ENCODE assay signal across 17 mouse cellular contexts in genomic region chr11:22913744-22914143, GRCm38 (mm10). TPM values are rescaled to one million over a fixed set of nuclear protein-coding genes. Genes with fewer than 3 reads are reported as not detected.
DNase-seq lines count a peak whose midpoint lies in the region; ATAC-seq and TF ChIP-seq lines count a peak whose summit lies in the region.
"Had no signal": no experiment of that assay in that cellular context is flagged by ENCODE, and none has a peak within 500 bp of the region (broad histone marks: within the 10 kb centered on the region; RNA-seq: fewer than 3 reads in every experiment).

No protein-coding gene starts in this region.

- WGBS in hindbrain, postnatal 0 days: 72% methylated on average over 4 of the region's 4 CpGs
- 89% methylated on average over 4 of the region's 4 CpGs for WGBS in hindbrain, embryonic 13.5 days
- WGBS in liver, adult 2 months: 75% methylated on average over 4 of the region's 4 CpGs
- WGBS in liver, postnatal 0 days (ENCODE audit: insufficient replicate concordance): 53% methylated on average over 4 of the region's 4 CpGs

- no peaks in the 10 kb centered on the region for H3K4me1 ChIP-seq in hindbrain, postnatal 0 days (ENCODE audit: insufficient read depth, low read length)
- no peaks in the 10 kb centered on the region for H3K4me1 ChIP-seq in hindbrain, embryonic 13.5 days (replicated peaks)
- H3K4me1 ChIP-seq in liver, adult 2 months (ENCODE audit: control insufficient read depth, insufficient read depth, low read length): peaks cover 6% of the 10 kb centered on the region; the same call in 1 of the 2 replicates
- H3K4me1 ChIP-seq in liver, postnatal 0 days (ENCODE audit: insufficient read depth): 0 out of 2 replicates have a peak, but pooled peaks cover 2% of the 10 kb centered on the region
- H3K4me1 ChIP-seq: embryonic facial prominence, embryonic 13.5 days; hindbrain, embryonic 15.5 days had no signal

- no peaks in the 10 kb centered on the region for H3K27me3 ChIP-seq in hindbrain, postnatal 0 days (ENCODE audit: insufficient read depth, low read length)
- H3K27me3 ChIP-seq in hindbrain, embryonic 13.5 days: no peaks in the 10 kb centered on the region
- no peaks in the 10 kb centered on the region for H3K27me3 ChIP-seq in liver, adult 2 months (ENCODE audit: control insufficient read depth, insufficient read depth, low read length)
- H3K27me3 ChIP-seq in liver, postnatal 0 days (ENCODE audit: insufficient read depth, low read length): no peaks in the 10 kb centered on the region
- H3K27me3 ChIP-seq: embryonic facial prominence, embryonic 13.5 days; heart, embryonic 12.5 days; hindbrain, embryonic 15.5 days had no signal

- no peak overlapping the region for H3K27ac ChIP-seq in hindbrain, postnatal 0 days
- no peak overlapping the region for H3K27ac ChIP-seq in hindbrain, embryonic 13.5 days
- peak overlapping the region; percentile 80 for H3K27ac ChIP-seq in liver, adult 2 months (replicated peaks; ENCODE audit: insufficient read depth, low read depth, low read length)
- no peak overlapping the region for H3K27ac ChIP-seq in liver, postnatal 0 days (ENCODE audit: low read depth)
- H3K27ac ChIP-seq: embryonic facial prominence, embryonic 13.5 days; hindbrain, embryonic 15.5 days had no signal

- H3K4me2 ChIP-seq in hindbrain, postnatal 0 days (ENCODE audit: low read depth, low read length): no peak overlapping the region
- H3K4me2 ChIP-seq in hindbrain, embryonic 13.5 days: no peak overlapping the region
- no peak overlapping the region for H3K4me2 ChIP-seq in liver, postnatal 0 days (ENCODE audit: low read depth, low read length)
- H3K4me2 ChIP-seq: embryonic facial prominence, embryonic 13.5 days; heart, embryonic 12.5 days; hindbrain, embryonic 15.5 days had no signal

- TF ChIP-seq EP300 in liver, postnatal 0 days (IDR thresholded peaks at IDR 0.05; ENCODE audit: low read depth): peak; percentile 75

- no peaks in the 10 kb centered on the region for H3K36me3 ChIP-seq in hindbrain, postnatal 0 days (ENCODE audit: insufficient read depth, low read length)
- no peaks in the 10 kb centered on the region for H3K36me3 ChIP-seq in hindbrain, embryonic 13.5 days
- H3K36me3 ChIP-seq in liver, adult 2 months (ENCODE audit: control insufficient read depth, insufficient read depth, low read length): no peaks in the 10 kb centered on the region
- H3K36me3 ChIP-seq in liver, postnatal 0 days (replicated peaks; ENCODE audit: insufficient read depth, low read length): no peaks in the 10 kb centered on the region
- H3K36me3 ChIP-seq: embryonic facial prominence, embryonic 13.5 days; hindbrain, embryonic 15.5 days had no signal

- TF ChIP-seq CTCF in hindbrain, postnatal 0 days (IDR thresholded peaks at IDR 0.05; ENCODE audit: low read depth): no peak
- no peak for TF ChIP-seq CTCF in brain, embryonic 14.5 days (IDR thresholded peaks at IDR 0.05; ENCODE audit: borderline replicate concordance, extremely low read depth, insufficient read depth, insufficient read length)
- TF ChIP-seq CTCF in liver, adult 2 months (IDR thresholded peaks at IDR 0.05; ENCODE audit: low read depth, low read length): no peak
- TF ChIP-seq CTCF in liver, postnatal 0 days (IDR thresholded peaks at IDR 0.05; ENCODE audit: low read depth): no peak

- no peak for TF ChIP-seq POLR2A in brain, embryonic 14.5 days (IDR thresholded peaks at IDR 0.05; ENCODE audit: borderline replicate concordance, extremely low read depth, insufficient read depth, insufficient read length, poor library complexity, severe bottlenecking)
- no peak for TF ChIP-seq POLR2A in liver, adult 2 months (IDR thresholded peaks at IDR 0.05; ENCODE audit: extremely low read depth, insufficient read depth, low read length)

- H3K9ac ChIP-seq in hindbrain, postnatal 0 days (replicated peaks; ENCODE audit: low read length): no peak overlapping the region
- H3K9ac ChIP-seq in hindbrain, embryonic 13.5 days: no peak overlapping the region
- H3K9ac ChIP-seq in liver, adult 2 months (ENCODE audit: low read depth, low read length): no peak overlapping the region
- H3K9ac ChIP-seq in liver, postnatal 0 days (replicated peaks): no peak overlapping the region
- H3K9ac ChIP-seq: embryonic facial prominence, embryonic 13.5 days; heart, embryonic 12.5 days; hindbrain, embryonic 15.5 days had no signal

- H3K9me3 ChIP-seq in hindbrain, postnatal 0 days (ENCODE audit: low read length): 0 out of 2 replicates have a peak, but pooled peaks cover 2% of the 10 kb centered on the region
- no peaks in the 10 kb centered on the region for H3K9me3 ChIP-seq in hindbrain, embryonic 13.5 days
- no peaks in the 10 kb centered on the region for H3K9me3 ChIP-seq in liver, postnatal 0 days (ENCODE audit: low read length)
- H3K9me3 ChIP-seq: embryonic facial prominence, embryonic 13.5 days; heart, embryonic 12.5 days; hindbrain, embryonic 15.5 days had no signal

- ATAC-seq in hindbrain, postnatal 0 days: no peak
- no peak for ATAC-seq in hindbrain, embryonic 13.5 days (ENCODE audit: low FRiP score)
- ATAC-seq in liver, postnatal 0 days: peak; percentile 84
- ATAC-seq in inflammation-experienced regulatory T-cells, adult 6 months: no peak
- ATAC-seq: forebrain, embryonic 16.5 days; intestine, postnatal 0 days had no signal

- H3K4me3 ChIP-seq in hindbrain, postnatal 0 days (ENCODE audit: low read length): no peak overlapping the region
- no peak overlapping the region for H3K4me3 ChIP-seq in hindbrain, embryonic 13.5 days
- H3K4me3 ChIP-seq in liver, adult 2 months (ENCODE audit: insufficient read depth, low read depth, low read length): no peak overlapping the region
- no peak overlapping the region for H3K4me3 ChIP-seq in liver, postnatal 0 days (ENCODE audit: low read depth, low read length)
- H3K4me3 ChIP-seq: embryonic facial prominence, embryonic 13.5 days; heart, embryonic 12.5 days; hindbrain, embryonic 15.5 days had no signal

- no peaks in the 10 kb centered on the region for H3K79me2 ChIP-seq in liver, adult 2 months (ENCODE audit: control insufficient read depth, insufficient read depth, low read length)

- DNase-seq in hindbrain, postnatal 0 days (ENCODE audit: low spot score): peak; percentile 34
- peak; percentile 8 for DNase-seq in brain, embryonic 14.5 days (ENCODE audit: low read depth)
- no peak for DNase-seq in liver, adult 2 months (ENCODE audit: extremely low read depth, low read depth, low spot score)
- DNase-seq in liver, postnatal 0 days: no peak
- DNase-seq in spleen, postnatal 10 days (ENCODE audit: low spot score in 2 of 2): no peak
- DNase-seq in heart, postnatal 4 days: no peak
- DNase-seq: adrenal gland, adult 2 months; B cell, adult 2 months; cerebellum, adult 11-12 months; lung, adult 2 months had no signal

RNA-seq across cellular contexts. Expression of gene B3gnt2, which starts 53.0 kb away (rescaled TPM):
- total RNA-seq in hindbrain, postnatal 0 days (2014; rRNA removed): 4.8 and 9.2 TPM in 2 replicates
- 2.9 and 4.5 TPM in 2 replicates for polyA plus RNA-seq in hindbrain, postnatal 0 days (2015; fragmentation: Nextera tagmentation; extraction: Ambion mirVana)
- polyA plus RNA-seq in hindbrain, embryonic 13.5 days (2015; fragmentation: Nextera tagmentation; extraction: Ambion mirVana): 1.1 and 1.5 TPM in 2 replicates
- 2.0 and 2.3 TPM in 2 replicates for polyA plus RNA-seq in brain, embryonic 14.5 days (2012; rRNA removed)
- 8.1 and 8.5 TPM in 2 replicates for total RNA-seq in liver, adult 2 months (2014; rRNA removed)
- 5.6 and 6.2 TPM in 2 replicates for polyA plus RNA-seq in liver, adult 2 months (2012; rRNA removed)
- 10.0 and 10.8 TPM in 2 replicates for polyA plus RNA-seq in liver, postnatal 0 days (2015; fragmentation: Nextera tagmentation; extraction: Ambion mirVana)
- total RNA-seq in heart, postnatal 4 days (2021): 1 to 10 TPM; 7.4 to 8.1 TPM
- polyA plus RNA-seq in inflammation-experienced regulatory T-cells, adult 6 months (2017; shearing (Covaris generic)): 10 to 100 TPM in 1 of 3 experiments, 1 to 10 TPM in 2; 5.8 to 12.1 (median 7.6) TPM

RNA-seq across cellular contexts. Expression of gene Zrsr1, which starts 58.1 kb away (rescaled TPM):
- 16.7 and 20.6 TPM in 2 replicates for total RNA-seq in hindbrain, postnatal 0 days (2014; rRNA removed)
- polyA plus RNA-seq in hindbrain, postnatal 0 days (2015; fragmentation: Nextera tagmentation; extraction: Ambion mirVana): 8.4 and 9.1 TPM in 2 replicates
- 6.6 and 8.3 TPM in 2 replicates for polyA plus RNA-seq in hindbrain, embryonic 13.5 days (2015; fragmentation: Nextera tagmentation; extraction: Ambion mirVana)
- 8.4 and 14.8 TPM in 2 replicates for polyA plus RNA-seq in brain, embryonic 14.5 days (2012; rRNA removed)
- 5.6 and 6.8 TPM in 2 replicates for total RNA-seq in liver, adult 2 months (2014; rRNA removed)
- polyA plus RNA-seq in liver, adult 2 months (2012; rRNA removed): 3.8 and 4.9 TPM in 2 replicates
- polyA plus RNA-seq in liver, postnatal 0 days (2015; fragmentation: Nextera tagmentation; extraction: Ambion mirVana): 1.5 and 2.2 TPM in 2 replicates
- 1 to 10 TPM; 8.2 to 8.7 TPM for total RNA-seq in heart, postnatal 4 days (2021)
- polyA plus RNA-seq in inflammation-experienced regulatory T-cells, adult 6 months (2017; shearing (Covaris generic)): 10 to 100 TPM in 1 of 3 experiments, 1 to 10 TPM in 2; 6.2 to 11.1 (median 8.8) TPM

Comparison
In these comparisons a context has a peak if more than half of its experiments do, and no peak if none do; other contexts are left out.
1. DNase-seq: peak in hindbrain, postnatal 0 days (single experiment) and brain, embryonic 14.5 days (single experiment); none in liver, adult 2 months (single experiment), liver, postnatal 0 days (single experiment), spleen, postnatal 10 days (0 of 2) and heart, postnatal 4 days (single experiment).